Mouse (Mus musculus) embryo, embryonic 10 days (tissue): ENCODE results near the gene Zfhx2.

Experiments used
- DNase-seq: peaks from one replicate; pipeline ENCODE4 v3.0.0-alpha.2; 2015; ENCODE audit warnings: low spot score

Gene Zfhx2

GRCm38 (mm10) chr14:55105836-55106809 is 14.0 kb upstream of the Zfhx2 start, which contains the start of gene Ap1g2:
Gene Ap1g2, minus strand, starts transcription at chr14:55106593.
- peak; percentile 87 for DNase-seq

DNA sequence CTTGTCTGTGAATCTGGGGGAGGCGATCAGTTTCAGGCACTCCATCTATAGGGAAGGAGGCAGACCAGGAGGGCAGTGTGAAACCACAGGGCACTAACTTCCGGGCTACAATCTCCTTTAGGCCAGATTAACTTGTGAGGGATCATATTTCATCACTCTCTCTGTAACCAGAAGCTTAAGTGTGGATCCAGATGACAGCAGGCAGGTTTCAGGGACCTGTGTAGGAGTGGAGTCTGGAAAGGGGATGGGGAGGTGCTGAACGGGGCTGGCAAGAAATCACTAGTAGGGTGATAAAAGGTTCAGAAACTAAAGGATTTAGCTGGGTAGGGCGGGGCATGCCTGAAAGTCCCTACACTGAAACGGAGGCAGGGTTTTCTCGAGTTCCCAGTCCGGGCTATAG is 13.3 kb upstream of the Zfhx2 start:
- peak; percentile 34 for DNase-seq

- no peak for DNase-seq
These were observed 12.2 kb upstream of the Zfhx2 start for GRCm38 (mm10) chr14:55104365-55104764.

- DNase-seq, result no peak
These were observed 10.2 kb upstream of the Zfhx2 start for GRCm38 (mm10) chr14:55102253-55102785.

DNA sequence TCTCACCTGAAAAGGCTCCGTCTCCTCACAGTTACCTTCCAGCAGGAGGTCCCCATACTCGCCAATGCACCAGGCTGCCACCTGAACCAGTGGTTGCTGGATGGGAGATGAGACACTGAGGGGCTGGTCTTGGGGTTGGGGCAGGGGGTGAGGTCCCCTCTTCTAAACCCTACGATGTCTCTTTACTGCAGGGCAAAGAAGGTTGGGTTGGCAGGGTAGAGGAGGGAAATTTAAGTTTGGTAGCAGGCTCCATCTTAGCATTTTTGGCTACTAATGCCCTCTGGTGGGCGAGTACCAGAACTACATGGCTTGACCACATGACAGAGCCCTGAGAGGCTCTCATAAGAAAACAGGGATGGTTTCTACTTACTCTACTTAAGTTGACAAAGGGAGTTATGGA is 9.5 kb upstream of the Zfhx2 start:
- DNase-seq, result peak; percentile 75

DNA sequence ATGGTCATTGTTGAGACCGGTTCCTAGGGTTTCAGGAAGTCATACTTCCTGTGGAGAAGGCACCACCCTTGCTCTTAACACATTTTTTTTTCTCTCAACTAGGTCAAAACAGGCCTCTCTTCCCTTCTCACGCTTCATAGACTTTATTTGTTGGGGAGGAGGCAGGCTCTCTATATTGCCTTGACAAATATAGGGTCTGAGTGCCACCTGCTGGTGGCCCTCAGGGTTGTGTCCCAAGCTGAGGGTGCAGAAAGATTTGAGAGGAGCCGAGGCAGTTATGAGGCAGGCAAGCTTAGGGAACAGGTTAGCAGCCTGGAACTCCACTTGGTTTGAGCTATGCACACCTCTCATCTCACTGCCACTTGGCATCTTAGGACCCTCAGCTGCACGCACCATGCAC is 5.9 kb upstream of the Zfhx2 start:
- peak; percentile 47 for DNase-seq

DNA sequence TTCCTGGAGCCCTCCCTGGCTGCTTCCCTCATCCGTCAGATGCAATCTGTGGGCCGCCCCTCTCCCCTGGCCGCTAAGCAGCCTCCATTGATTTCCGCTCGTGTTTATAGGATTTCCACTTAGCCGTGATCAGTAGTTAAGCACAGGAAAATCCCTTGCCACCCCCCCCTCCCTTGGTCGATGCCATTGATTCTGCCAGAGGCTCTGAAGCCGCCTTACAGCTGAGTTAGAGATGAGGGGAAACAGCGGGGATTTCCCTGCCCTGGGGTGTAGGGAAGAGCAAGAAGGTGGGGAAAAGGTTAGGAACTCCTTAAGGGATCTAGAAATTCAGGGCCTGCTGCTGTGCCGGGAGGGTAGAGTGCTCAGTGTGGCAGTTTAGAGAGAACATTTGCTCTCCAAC is 5.5 kb upstream of the Zfhx2 start:
- DNase-seq, result no peak

- no peak for DNase-seq
These were observed 4.5 kb upstream of the Zfhx2 start for GRCm38 (mm10) chr14:55096573-55097087.

DNA sequence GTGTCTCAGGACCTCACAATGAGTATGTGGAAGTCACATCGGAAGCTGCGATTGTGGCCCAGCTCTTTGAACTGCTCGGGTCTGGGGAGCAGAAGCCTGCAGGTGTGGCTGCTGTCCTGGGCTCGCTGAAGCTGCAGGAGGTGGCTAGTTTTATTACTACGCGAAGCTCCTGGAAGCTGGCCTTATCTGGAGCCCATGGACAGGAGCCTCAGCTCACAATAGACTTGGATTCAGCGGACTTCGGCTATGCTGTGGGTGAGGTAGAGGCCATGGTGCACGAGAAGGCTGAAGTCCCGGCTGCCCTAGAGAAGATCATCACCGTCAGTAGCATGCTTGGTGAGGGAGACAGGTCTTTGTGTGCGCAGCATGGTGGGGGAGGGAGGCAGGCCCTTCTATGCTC is 3.5 kb upstream of the Zfhx2 start:
- no peak for DNase-seq

DNA sequence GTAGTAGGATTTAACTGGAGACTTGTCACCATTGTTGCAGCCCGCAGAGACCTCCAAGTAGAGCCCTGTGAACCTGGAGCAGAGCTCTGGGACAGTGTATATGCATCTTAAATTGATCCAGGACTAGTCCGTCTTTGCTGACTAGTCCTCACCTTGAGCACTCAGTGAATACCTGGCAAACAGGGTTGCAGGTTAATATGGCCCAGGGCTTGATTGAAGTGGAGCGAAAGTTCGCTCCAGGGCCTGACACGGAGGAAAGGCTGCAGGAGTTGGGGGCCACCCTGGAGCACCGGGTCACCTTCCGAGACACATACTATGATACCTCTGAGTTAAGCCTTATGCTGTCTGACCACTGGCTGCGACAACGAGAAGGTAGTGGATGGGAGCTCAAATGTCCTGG is 3.1 kb upstream of the Zfhx2 start:
- no peak for DNase-seq

GRCm38 (mm10) chr14:55094704-55095231 is 2.6 kb upstream of the Zfhx2 start, which contains the start of gene Thtpa:
Gene Thtpa, plus strand, starts transcription at chr14:55094784.
- peak; percentile 87 for DNase-seq

- DNase-seq, result no peak
These were observed 1.8 kb upstream of the Zfhx2 start for GRCm38 (mm10) chr14:55093927-55094326.

DNA sequence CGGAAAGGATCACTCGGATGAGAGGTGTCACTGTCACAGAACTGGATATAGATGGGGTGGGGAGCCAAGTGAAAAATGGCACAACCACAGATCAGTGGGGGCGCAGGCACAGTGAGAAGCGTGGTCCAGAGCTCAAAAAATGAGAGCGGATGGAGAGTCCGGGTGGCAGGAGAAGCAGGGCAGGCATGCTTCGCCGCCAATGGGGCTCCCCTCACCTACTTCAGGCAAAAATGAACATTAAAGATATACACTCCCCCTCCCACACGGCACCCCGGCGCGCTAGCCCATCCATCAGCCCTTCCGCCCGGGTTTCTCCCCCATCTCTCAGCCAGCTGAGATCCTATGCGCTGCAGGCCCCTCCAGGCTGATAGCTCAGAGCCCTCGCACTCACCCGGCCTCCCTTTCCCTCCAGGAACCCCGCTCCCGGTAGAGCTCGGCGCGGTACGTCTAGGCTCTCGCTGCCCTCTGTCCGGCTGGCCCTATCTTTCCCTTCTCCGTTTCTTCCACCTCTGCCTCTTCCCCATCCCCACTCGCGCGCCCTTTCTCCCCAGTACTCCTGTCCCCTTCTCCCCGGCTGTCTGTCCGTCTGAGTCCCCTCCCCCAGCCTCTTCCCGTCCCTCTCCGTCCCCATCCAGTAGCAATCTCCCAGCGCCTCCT is 787 bp downstream of the Zfhx2 start:
- peak; percentile 38 for DNase-seq

GRCm38 (mm10) chr14:55089199-55089947 is 2.8 kb downstream of the Zfhx2 start:
- peak; percentile 46 for DNase-seq

DNA sequence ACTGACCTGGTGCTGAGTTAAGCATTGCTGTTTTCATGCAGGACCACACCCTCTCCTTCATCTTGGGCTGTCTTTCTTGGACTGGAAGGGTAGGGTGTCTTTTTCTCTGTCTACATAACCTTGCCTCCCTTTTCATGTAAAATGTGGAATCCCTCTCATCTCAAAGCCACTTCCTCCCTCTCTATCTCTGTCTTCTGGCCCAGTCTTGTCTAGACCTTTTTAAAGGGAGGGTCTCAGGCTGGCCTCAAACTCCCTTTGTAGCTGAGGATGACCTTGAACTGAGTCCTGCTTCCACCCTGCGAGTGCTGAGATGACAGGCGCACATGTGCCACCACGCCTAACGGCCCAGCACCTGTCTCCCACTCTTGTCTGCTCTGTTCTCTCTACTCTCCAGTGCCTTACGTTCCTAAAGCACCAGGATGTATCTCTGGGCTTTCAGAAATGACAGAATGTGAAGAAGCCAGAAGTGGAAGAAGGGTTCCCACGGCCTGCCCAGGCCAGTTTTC is 6.1 kb downstream of the Zfhx2 start:
- no peak for DNase-seq

- no peak for DNase-seq
These were observed 6.7 kb downstream of the Zfhx2 start for GRCm38 (mm10) chr14:55085324-55086008.

DNA sequence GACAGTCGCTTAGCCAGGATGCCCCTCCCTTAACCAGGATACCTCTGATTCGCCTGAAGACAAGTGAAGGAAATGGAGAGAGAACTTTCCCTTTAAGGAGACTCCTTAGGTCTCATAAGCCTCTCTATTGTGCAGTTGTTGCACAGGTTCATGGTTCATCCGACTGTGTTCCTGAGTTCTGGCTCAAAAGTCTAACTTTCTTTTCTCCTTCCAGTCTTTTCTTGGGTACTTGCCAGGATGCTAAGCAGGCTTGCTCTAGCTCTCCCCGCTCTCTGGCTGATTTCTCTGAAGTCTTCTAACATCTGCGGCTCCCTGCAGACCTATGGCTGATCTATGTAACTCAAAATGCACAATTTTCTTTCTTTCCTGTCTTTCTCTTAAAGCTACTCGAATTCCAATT is 8.6 kb downstream of the Zfhx2 start:
- no peak for DNase-seq

GRCm38 (mm10) chr14:55081105-55081504 is 11.0 kb downstream of the Zfhx2 start:
- DNase-seq, result no peak

- peak; percentile 86 for DNase-seq
These were observed 12.7 kb downstream of the Zfhx2 start for GRCm38 (mm10) chr14:55079214-55079970.
